Mouse (Mus musculus): Measurements from ENCODE around the gene 4933424G06Rik. TPM values are rescaled to one million over a fixed set of nuclear protein-coding genes. Genes with fewer than 3 reads are reported as not detected.

Gene 4933424G06Rik
- polyA plus RNA-seq, 1 experiment from 2014 or later: not detected

DNA sequence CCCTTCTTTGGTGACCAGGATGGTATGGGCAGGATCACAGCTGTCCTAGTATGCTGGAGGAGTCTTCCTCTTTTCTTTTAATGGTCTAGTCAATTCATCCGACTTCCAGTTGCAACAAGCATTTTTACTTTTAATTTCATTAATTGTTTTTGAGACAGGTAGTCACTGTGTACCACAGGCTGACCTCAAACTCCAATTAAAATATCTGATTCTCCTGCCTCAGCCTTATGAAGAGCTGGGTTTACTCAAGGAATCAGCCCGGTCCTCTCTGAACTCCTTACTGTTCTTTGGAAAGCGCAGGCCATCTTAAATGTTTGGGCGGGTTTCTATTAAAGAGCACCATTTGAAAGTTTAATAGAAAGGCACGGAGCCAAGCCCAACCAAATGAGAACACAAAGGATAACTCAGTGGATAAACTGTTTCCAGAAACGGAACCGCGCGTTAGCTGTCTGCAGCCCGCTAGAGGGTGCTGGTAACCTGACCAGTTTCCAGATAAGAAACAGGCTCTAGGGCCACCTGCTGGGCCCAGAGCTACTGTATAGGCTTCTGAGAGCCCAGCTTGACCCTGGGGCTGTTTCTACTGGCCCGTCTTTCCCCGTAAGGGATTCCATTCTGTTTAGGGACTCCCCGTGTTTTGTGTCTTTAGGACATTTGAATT is 26.0 kb upstream of the 4933424G06Rik start:
- Histone ChIP-seq H3K4me2 (no peak overlapping the region), H3K9ac (no peak overlapping the region), H3K27me3 (replicated peaks) (no peaks in the 10 kb centered on the region), H3K4me1 (0 out of 2 replicates have a peak, but pooled peaks cover 9% of the 10 kb centered on the region), H3K27ac (replicated peaks) (no peak overlapping the region), H3K4me3 (no peak overlapping the region), H3K36me3 (no peaks in the 10 kb centered on the region), H3K9me3 (no peaks in the 10 kb centered on the region)
- 10% methylated on average over 13 of the region's 13 CpGs for WGBS
- ATAC-seq (ENCODE audit: extremely low read depth, insufficient number of reproducible peaks, low FRiP score, low TSS enrichment): 0 out of 2 replicates have a peak, but pooled peaks have one; percentile 25

DNA sequence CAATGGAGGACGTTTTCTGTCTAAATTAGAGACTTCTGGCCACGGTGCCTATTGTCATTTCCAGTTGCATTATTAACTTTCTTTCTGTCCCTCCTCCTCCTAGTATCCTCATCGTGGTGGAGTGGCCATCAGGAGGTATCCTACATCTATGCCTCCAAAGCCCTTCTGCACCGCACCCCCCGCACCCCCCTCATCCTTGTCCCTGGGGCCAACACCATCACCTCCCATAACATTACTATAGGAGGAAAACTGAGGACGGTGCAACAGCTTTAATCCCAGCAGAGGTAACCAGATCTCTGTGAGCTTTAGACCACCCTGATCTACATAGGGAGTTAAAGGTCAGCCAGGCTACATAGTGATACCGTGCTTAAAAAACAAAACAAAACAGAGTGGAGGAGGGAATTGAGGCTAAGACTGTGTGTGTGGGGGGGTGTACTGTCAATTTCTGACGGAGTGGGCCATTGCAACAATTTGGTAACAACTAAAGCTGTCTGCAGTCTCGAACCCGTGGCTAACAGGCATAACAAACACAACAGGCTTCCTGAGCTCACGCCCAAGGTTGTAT is 19.2 kb upstream of the 4933424G06Rik start:
- peak overlapping the region; percentile 75 for H3K27ac ChIP-seq (replicated peaks)
- 57% methylated on average over 11 of the region's 11 CpGs for WGBS
- peak overlapping the region; percentile 97 for H3K9ac ChIP-seq
- peak overlapping the region; percentile 95 for H3K4me3 ChIP-seq
- ATAC-seq (ENCODE audit: extremely low read depth, insufficient number of reproducible peaks, low FRiP score, low TSS enrichment): no peak
- H3K4me2 ChIP-seq: peak overlapping the region; percentile 85
- no peaks in the 10 kb centered on the region for H3K9me3 ChIP-seq
- H3K4me1 ChIP-seq: peaks cover 14% of the 10 kb centered on the region
- peaks cover 29% of the 10 kb centered on the region for H3K36me3 ChIP-seq
- no peaks in the 10 kb centered on the region for H3K27me3 ChIP-seq (replicated peaks)

DNA sequence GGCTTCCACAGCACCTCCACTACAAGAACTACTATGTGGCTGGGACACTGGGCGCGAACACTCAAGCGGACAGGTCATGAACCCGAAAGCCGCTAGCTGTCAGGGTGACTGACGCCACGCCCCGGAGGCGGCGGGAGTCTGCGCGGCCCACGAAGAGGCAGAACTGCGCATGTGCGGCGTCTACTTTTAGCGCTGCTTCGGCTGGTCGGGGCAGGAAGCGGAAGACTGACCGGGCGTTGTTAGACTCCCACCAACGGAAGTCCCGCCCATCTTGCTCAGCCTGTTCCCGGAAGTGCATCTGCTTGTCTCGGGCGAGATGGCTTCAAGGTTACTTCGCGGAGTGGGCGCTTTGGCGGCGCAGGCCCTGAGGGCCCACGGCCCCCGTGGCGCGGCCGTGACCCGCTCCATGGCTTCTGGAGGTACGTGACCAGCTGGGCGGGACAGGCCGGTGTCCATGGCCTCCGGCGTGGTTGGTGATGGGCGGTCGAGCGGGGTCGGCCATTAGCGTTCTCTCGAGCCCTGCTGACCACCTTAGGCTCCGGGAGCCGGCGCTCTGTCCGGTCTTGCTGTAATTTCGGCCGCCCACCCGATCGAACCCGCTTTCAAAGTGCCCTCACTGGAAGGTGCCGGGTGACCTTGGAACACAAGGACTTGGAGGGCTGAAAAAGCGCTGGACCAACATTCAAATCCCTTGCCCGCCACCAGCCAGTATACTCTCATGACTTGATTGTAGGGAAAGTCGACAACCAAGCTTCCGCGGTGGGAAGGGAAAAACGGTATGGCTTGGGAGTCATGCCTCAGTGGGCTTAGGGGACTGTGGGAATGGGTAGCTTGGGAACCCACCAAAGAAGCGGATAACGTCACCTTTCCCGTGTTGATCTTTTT is 18.4 kb upstream of the 4933424G06Rik start, which contains the start of gene Cox5b:
Gene Cox5b (plus strand): TSS at position 179 of the 885 bp plus-strand sequence.
- H3K27me3 ChIP-seq (replicated peaks): no peaks in the 10 kb centered on the region
- H3K9ac ChIP-seq: peak within 1 kb of the TSS; percentile 97
- peak within 1 kb of the TSS; percentile 95 for H3K4me3 ChIP-seq
- H3K36me3 ChIP-seq: peaks cover 29% of the 10 kb centered on the region
- H3K27ac ChIP-seq (replicated peaks): peak within 1 kb of the TSS; percentile 79
- under 1% methylated on average over 68 of the region's 68 CpGs for WGBS
- H3K9me3 ChIP-seq: no peaks in the 10 kb centered on the region
- peak within 1 kb of the TSS; percentile 85 for H3K4me2 ChIP-seq
- peak; percentile 92 for ATAC-seq (ENCODE audit: extremely low read depth, insufficient number of reproducible peaks, low FRiP score, low TSS enrichment)
- peaks cover 14% of the 10 kb centered on the region for H3K4me1 ChIP-seq

DNA sequence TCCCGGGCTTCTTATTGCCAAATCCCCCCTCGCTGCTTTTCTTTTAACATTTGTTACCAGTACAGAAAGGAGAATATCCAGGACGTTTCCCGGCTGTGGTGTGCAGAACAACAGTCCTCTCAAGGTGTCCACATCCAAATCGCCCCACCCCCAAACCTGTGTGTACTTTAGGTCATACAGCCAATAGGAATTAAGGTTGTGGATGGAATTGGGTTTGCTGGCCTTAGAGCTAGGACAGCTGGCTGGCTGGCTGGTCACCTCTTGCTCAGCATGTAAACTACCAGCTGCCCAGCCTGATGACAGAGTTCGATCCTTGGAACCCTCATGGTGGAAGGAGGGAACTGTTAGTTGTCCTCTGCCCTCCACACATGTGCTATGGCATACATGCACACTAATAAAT is 15.1 kb upstream of the 4933424G06Rik start:
- H3K36me3 ChIP-seq: peaks cover 45% of the 10 kb centered on the region
- no peaks in the 10 kb centered on the region for H3K27me3 ChIP-seq (replicated peaks)
- no peak overlapping the region for H3K27ac ChIP-seq (replicated peaks)
- peaks cover 19% of the 10 kb centered on the region for H3K4me1 ChIP-seq
- no peak overlapping the region for H3K4me3 ChIP-seq
- no peak overlapping the region for H3K4me2 ChIP-seq
- ATAC-seq (ENCODE audit: extremely low read depth, insufficient number of reproducible peaks, low FRiP score, low TSS enrichment): no peak
- WGBS: 85% methylated on average over 6 of the region's 6 CpGs
- H3K9ac ChIP-seq: no peak overlapping the region
- H3K9me3 ChIP-seq: no peaks in the 10 kb centered on the region

DNA sequence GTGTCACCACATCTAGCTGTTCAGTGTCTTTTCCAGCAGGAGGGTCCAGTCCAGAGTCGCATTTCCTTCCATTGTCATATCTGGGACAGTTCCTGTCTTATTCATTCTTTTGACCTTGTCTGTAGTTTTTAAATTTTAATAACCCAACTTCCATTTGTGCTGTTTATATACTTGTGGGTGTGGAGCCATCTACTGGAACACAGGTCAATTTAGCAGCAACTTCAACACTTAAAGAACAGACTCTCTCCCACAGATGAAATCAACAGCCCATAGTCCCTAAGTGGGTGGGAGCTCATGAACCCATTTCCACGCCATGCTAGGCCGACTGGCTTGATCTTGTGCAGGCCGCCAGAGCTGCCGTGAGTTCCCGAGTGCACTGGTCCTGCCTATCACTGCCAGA is 13.5 kb upstream of the 4933424G06Rik start:
- H3K4me3 ChIP-seq: no peak overlapping the region
- ATAC-seq (ENCODE audit: extremely low read depth, insufficient number of reproducible peaks, low FRiP score, low TSS enrichment): no peak
- H3K27me3 ChIP-seq (replicated peaks): no peaks in the 10 kb centered on the region
- no peak overlapping the region for H3K27ac ChIP-seq (replicated peaks)
- 44% methylated on average over 6 of the region's 6 CpGs for WGBS
- no peak overlapping the region for H3K4me2 ChIP-seq
- 0 out of 2 replicates have a peak overlapping the region, but pooled peaks have one; percentile 19 for H3K9ac ChIP-seq
- H3K4me1 ChIP-seq: peaks cover 15% of the 10 kb centered on the region
- H3K9me3 ChIP-seq: no peaks in the 10 kb centered on the region
- H3K36me3 ChIP-seq: peaks cover 60% of the 10 kb centered on the region

DNA sequence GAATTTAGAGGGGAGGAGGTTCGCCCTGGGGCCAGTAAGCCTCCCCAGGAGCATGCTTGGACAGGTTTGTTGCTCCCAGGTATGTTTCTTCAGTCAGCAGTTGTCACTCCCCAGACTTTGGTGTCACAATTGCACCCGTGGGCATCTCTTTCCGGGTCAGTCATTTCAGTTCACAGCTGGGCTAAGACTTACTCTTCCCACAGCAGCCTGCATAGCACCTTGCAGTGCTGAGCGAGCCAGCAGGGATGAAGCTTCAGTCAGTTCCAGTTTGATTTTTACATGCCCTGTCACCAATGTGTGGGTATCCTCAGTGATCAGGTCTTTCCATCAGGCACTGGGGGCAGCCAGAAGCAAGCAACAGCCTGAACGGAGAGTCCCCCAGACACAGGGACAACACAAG is 12.9 kb upstream of the 4933424G06Rik start:
- Histone ChIP-seq H3K4me1 (peaks cover 14% of the 10 kb centered on the region), H3K4me3 (no peak overlapping the region), H3K9me3 (no peaks in the 10 kb centered on the region), H3K36me3 (peaks cover 67% of the 10 kb centered on the region), H3K27me3 (replicated peaks) (no peaks in the 10 kb centered on the region), H3K27ac (replicated peaks) (no peak overlapping the region), H3K4me2 (no peak overlapping the region), H3K9ac (no peak overlapping the region)
- no peak for ATAC-seq (ENCODE audit: extremely low read depth, insufficient number of reproducible peaks, low FRiP score, low TSS enrichment)
- 72% methylated on average over 5 of the region's 5 CpGs for WGBS

DNA sequence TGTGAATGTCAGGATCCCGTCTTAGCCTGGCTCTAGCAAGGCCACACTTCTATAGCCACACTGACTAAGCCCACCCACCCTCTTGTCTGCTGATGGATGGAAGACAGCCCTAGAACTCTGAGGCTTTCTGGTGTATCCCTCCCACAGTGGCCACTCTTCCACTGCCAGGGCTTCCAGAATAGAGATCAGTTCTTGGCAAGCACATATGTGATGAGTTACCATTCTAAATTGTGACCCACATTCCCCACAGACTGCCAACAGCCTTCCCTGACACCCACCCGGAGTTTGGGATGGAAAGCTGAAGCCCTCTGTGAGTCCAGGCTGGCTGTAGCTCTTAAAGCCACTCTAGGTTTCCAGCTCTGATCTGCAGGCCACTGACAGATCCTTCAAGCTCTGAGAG is 2.8 kb upstream of the 4933424G06Rik start:
- H3K9ac ChIP-seq: 0 out of 2 replicates have a peak overlapping the region, but pooled peaks have one; percentile 16
- H3K4me1 ChIP-seq: peaks cover 28% of the 10 kb centered on the region
- no peak overlapping the region for H3K4me2 ChIP-seq
- H3K27me3 ChIP-seq (replicated peaks): no peaks in the 10 kb centered on the region
- H3K4me3 ChIP-seq: no peak overlapping the region
- no peaks in the 10 kb centered on the region for H3K9me3 ChIP-seq
- ATAC-seq (ENCODE audit: extremely low read depth, insufficient number of reproducible peaks, low FRiP score, low TSS enrichment): no peak
- WGBS: 67% methylated on average over 2 of the region's 2 CpGs
- peaks cover 55% of the 10 kb centered on the region for H3K36me3 ChIP-seq
- H3K27ac ChIP-seq (replicated peaks): no peak overlapping the region

DNA sequence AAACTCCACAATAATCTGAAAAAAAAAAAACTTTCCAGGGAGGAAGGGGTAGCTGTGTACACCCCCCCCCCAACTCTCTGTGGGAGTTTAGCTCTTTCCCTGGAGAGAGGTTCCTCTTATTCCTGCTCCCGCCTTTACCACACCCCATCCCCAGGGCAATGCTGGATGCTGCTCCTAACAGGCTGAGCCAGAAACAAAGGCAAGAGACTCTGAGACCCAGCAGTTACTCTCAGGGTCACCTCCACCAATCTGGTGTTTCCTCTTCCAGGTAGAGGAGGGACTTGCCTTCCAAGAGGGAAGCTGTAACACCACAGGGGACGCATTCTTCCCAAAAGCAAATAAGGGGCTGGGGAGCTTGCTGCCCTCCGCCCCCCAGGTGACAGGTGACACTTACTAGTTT is 2.2 kb upstream of the 4933424G06Rik start:
- Histone ChIP-seq H3K9ac (peak overlapping the region; percentile 94), H3K9me3 (no peaks in the 10 kb centered on the region), H3K27me3 (replicated peaks) (no peaks in the 10 kb centered on the region), H3K36me3 (peaks cover 48% of the 10 kb centered on the region), H3K4me3 (no peak overlapping the region; the same call in 1 of the 2 replicates), H3K4me1 (peaks cover 28% of the 10 kb centered on the region), H3K27ac (replicated peaks) (no peak overlapping the region), H3K4me2 (0 out of 2 replicates have a peak overlapping the region, but pooled peaks have one; percentile 81)
- no peak for ATAC-seq (ENCODE audit: extremely low read depth, insufficient number of reproducible peaks, low FRiP score, low TSS enrichment)
- WGBS: 78% methylated on average over 3 of the region's 3 CpGs

DNA sequence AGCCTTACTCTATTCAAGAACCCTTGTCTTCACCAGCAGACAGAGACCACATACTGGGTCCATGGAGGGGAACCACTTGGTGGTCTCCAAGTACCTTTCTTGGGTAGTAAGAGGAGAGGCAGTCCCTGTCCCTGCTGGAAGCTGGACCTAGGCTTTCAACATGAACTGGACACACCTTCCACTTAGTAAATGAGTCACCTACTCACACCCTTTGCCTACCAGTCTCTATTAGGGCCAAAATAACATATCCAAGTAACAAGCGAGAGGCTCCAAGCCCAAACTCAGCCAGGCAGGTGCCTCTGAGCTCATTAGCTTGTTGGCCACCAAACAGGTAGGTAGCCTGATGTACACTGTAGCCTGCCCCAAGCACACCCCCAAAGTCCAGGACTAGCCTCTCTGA is 1.3 kb upstream of the 4933424G06Rik start:
- Histone ChIP-seq H3K9me3 (no peaks in the 10 kb centered on the region), H3K9ac (peak overlapping the region; percentile 94), H3K4me2 (peak overlapping the region; percentile 81), H3K36me3 (peaks cover 40% of the 10 kb centered on the region), H3K27me3 (replicated peaks) (no peaks in the 10 kb centered on the region), H3K4me1 (peaks cover 28% of the 10 kb centered on the region), H3K27ac (replicated peaks) (peak overlapping the region; percentile 93; the same call in 1 of the 2 replicates), H3K4me3 (peak overlapping the region; percentile 97)
- no peak for ATAC-seq (ENCODE audit: extremely low read depth, insufficient number of reproducible peaks, low FRiP score, low TSS enrichment)
- WGBS: 80% methylated on average over 1 of the region's 1 CpGs

DNA sequence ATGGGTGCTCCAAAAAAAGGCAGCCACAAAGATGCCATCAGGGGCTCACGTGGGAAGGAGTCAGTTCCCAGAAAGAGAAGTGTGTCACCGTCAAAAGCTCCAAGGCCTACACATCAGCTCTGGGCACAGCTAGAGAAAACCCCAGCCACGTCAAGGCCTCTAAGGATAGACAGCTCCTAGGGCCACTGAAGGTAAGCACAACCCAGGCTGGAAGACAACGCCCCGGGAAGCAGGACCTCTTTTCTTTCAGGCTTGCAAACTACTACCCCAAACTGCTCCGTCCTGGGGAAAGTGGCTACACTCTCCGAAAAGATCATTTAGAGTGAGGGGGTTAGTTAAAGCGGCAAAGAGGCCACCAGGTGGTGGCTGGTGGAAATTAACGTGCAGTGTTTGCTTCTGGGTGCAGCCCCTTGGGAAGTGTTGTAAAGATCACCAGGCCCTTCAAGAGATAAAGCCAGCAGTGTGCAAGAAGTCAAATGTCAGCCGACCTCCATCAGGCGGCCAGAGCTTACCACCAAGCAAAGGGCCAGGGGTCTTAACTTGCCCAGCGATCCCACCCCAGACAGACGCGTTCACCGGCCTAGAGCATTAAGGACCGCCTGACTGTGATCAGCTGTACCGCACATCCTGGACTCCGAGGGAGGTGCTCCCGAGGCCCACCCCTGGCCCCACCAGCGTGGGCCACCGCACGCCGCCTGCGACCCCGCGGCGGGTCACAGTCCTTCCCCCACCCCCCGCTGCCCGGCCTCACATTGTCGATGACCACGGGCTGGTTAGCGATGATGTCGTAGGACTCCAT is 695 bp upstream of the 4933424G06Rik start:
- under 1% methylated on average over 32 of the region's 33 CpGs for WGBS
- Histone ChIP-seq H3K9ac (peak overlapping the region; percentile 94), H3K36me3 (peaks cover 34% of the 10 kb centered on the region), H3K4me1 (peaks cover 28% of the 10 kb centered on the region), H3K9me3 (no peaks in the 10 kb centered on the region), H3K4me2 (peak overlapping the region; percentile 81), H3K4me3 (peak overlapping the region; percentile 97), H3K27ac (replicated peaks) (peak overlapping the region; percentile 93), H3K27me3 (replicated peaks) (no peaks in the 10 kb centered on the region)
- peak; percentile 66 for ATAC-seq (ENCODE audit: extremely low read depth, insufficient number of reproducible peaks, low FRiP score, low TSS enrichment)

All from heart, embryonic 13.5 days (tissue).